Mouse (Mus musculus): Measurements from ENCODE around the gene Ube2b.
A peak's percentile ranks its signal among the peaks of the same experiment; 100 is the strongest.

The Ube2b gene

DNA sequence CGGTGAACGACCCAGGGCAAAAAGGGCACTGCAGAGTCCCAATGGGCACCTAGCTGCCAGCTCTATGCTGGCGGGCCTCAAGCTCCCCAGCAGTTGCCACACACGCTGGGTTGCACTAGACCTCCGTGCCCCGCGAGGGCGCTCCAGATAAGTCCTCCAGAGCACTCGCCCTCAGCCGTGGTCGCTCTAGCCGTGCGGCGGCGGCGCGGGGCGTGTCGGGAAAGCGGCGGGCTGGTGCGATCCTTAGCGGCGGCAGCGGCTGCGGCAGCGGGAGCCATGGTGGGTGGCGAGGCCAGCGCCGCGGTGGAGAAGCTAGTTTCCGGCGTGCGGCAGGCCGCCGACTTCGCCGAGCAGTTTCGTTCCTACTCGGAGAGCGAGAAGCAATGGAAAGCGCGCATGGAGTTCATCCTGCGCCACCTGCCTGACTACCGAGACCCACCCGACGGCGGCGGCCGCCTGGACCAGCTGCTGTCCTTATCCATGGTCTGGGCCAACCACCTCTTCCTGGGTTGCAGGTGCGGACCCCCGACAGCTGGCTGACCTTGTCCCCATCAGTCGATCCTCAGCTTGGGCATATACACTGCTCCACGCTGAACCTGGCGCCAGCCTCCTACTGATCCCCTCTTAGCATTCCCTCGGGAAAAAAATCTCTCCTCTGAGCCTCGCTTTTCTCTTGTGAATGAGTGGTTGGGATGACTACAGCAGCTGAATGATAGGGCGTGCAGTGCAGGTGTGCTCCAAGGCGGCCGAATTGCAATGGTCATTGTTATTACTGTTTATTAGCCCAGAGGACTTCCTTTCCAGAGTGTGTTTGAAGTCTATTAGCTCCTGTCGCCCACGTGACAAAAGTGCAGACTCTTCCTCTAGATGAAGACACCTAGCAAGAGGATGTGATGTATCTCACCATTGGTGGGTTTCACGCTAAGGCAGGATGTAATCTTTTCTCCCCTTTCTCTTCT is 32.8 kb downstream of the Ube2b start, which contains the start of gene Cdkn2aipnl:
TSS of gene Cdkn2aipnl (plus strand) at position 219 of the 959 bp plus-strand sequence.
- peak; percentile 85 to 95 for DNase-seq (ENCODE audit: low read depth in 1 of 2, low spot score in 2 of 2)

DNA sequence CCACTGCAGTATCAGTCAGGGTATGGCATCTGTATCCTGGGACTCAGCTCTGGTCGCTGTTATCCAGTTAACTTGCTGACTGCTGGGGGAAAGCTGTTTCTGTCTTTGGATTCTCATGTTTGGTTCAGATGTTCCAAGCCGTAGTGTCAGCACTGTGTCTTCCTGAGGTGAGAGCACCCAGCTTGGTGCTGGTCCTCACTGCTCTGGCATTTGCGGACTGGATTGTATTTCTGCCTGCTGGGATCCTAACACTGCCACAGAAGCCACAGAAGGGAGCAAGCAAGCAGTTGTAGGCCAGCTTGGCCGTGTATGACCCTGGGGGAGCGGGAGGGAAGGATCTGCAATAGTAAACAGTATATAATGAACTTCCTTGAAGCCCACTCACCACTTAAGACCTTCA is 33.9 kb downstream of the Ube2b start:
- no peak for DNase-seq (ENCODE audit: low read depth in 1 of 2, low spot score in 2 of 2)

DNA sequence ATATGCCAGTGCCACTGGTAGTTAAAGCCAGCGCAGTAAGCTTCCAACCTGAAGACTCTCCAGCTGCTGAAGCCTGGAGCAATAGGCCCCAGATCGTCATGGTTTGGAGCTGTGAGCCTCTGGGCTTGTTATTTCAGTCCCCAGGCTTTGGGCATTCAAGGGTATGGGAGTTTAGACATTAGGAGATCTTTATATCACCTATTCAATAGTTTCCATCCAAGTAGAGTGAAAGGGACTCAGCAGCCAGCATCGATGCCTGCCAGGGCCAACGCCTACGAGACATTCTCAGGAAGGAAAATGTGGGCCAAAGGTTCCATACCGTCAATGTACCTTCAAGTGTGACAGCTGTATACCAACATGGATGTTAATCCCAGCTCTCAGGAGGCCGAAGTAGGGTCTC is 38.3 kb downstream of the Ube2b start:
- no peak for DNase-seq (ENCODE audit: low read depth in 1 of 2, low spot score in 2 of 2)

DNA sequence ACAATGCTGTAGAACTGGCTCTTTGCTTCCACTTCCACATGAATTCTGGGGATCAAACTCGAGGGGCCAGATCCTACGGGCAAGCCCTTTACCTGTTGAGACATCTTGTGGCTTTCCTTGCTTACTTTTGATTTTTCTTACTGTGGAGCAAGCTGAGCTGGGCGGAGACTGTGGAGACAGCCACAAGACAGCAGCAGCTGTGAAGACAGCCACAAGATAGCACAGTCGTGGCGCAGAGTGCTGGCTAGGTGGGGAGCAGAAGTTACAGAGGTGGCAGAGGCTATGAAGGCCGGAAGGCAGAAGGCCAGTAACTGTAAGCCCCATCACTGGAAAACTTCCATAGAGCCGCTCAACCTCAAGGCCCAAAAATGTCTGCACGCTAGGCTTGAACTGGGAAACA is 38.8 kb downstream of the Ube2b start:
- DNase-seq (ENCODE audit: low read depth in 1 of 2, low spot score in 2 of 2), result no peak

DNA sequence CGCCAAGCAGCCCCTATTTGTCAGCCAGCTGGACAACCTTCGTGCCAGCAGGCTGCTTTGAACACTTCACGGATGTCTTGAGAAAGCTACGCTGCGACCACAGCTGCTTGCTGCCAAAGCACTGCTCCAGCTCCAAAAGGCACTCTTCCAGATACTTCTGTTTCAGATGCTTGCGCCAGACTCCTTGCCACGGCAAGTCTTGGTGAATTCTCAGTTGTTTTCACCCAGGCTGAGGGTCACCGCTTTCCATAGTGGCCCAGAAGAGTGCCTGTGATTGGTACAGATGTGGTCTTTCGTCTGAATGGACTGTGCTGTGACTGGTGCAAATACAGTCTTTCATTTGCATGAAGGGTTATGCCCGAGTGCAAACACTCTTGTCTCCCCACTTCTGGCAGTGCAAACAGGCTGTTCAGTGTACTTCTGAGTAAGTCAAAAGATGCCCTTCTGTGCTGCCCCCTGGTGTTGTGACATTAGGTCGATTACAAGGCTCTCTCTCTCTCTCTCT is 39.5 kb downstream of the Ube2b start:
- no peak for DNase-seq (ENCODE audit: low read depth in 1 of 2, low spot score in 2 of 2)

DNA sequence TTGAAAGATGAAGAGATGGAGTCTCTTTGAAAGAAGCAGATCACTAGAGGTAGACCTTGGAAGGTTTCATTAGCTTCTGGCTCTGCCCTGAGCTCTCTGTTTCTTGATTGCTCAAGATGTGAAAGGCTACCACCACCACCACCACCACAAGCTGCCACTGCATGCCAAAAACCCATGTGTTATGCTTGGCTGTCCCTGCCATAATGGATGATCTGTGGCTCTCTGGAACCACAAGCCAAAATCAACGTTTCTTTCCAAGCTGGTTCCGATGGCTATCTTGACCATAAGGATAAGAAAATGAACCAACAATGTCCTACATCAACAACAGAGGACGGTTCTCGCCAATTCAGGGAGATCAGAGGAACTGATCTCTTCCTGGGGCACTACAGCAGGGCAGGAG is 40.5 kb downstream of the Ube2b start:
- no peak for DNase-seq (ENCODE audit: low read depth in 1 of 2, low spot score in 2 of 2)

DNA sequence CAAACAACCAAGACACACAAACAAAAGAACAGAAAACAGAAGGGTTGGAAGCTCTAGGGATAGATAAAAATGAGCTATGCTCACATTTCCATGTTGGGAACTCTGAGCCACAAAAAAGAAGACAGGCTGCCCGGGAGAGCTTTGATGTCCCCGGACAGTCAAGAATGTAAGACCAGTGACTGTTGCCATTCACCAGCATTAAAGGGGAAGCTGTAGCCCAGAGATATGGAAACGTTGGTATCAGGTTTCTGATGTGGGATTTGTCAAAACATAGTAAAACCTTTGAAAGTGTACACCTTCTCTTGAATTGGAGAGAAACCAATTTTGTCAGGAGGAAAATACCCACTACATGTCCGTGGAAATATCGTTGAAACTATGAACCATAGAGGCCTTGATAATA is 41.1 kb downstream of the Ube2b start:
- DNase-seq (ENCODE audit: low read depth in 1 of 2, low spot score in 2 of 2), result no peak

DNA sequence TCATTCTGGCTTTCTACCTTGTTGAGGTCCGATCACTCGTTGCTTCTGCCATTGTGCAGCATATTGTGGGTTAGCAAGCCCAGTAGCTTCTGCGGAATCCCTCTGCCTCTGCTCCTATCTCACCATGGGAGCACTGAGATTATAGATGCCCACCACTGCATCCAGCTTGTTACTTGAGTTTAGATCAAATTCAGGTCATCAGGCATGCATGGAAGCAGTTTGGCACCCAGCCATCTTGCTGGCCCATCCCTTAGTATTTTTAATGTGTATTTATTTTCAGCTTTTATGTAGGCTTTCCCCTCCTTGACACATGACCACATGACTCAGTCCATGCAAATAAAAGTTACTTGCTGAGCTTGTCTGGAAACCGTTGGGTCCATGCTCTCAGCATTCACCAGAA is 42.8 kb downstream of the Ube2b start:
- no peak for DNase-seq (ENCODE audit: low read depth in 1 of 2, low spot score in 2 of 2)

DNA sequence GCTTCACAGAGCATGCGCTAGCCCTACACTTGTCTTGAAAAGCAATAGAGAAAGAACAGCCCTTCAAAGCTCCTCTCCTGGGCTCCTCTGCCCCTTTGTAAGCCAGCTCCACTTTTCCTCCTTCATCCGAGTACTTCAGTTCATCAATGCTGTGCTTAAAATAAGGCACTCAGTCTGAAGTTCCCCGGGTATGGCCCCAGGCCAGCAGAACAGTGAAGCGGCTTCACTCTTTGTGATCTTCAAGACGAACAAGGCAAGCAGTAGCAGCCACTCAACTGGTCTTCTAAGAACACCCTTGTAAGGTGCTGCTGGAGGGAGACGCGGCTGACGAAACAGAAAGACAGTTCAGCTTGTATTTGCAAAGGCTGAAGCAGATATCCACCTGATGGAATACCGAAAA is 44.5 kb downstream of the Ube2b start:
- DNase-seq (ENCODE audit: low read depth in 1 of 2, low spot score in 2 of 2), result no peak

DNA sequence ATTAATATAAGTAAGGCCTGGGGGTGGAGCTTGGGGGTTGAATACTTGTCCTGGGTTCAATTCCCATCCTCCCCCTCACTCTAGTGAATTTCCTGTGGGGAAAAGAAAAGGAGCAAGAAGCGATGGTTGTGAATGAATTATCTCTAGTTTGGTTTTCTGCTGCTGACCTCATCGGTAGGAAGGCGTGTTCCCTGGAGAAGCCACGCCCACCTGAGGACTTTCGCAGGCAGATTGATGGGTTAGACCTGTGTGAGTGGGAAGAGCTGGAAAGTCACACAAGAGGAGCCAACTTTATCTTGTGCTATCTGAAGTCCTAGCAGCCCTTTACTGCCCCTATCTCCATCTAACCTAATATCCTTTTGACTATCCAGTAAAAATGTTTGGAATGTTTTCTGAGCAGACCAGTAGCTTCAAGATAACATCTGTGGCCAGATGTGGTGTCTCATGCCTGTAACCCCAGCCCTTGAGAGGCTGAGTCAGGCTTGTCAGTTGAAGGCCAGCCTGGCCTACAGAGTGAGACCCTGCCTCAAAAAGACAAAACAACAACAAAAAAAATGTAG is 48.6 kb downstream of the Ube2b start:
- no peak for DNase-seq (ENCODE audit: low read depth in 1 of 2, low spot score in 2 of 2)

DNA sequence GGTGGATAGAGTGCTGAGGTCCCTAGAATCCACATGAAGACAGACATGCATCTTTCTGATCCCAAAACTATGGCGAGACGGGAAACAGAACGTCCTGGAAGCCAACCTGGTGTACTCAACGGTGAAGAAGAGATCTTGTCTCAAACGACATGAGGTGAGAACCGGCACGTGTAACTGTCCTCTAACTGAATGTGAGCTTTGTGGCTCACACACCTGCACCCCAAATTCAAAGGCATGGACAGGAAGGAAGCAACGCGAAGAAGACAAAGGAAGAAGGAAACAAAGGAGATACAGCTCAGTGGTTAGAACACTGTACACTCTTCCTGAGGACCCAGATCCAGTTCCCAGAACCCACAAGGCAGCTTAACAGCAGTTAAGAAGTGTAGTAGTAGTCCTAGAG is 50.6 kb downstream of the Ube2b start:
- DNase-seq (ENCODE audit: low read depth in 1 of 2, low spot score in 2 of 2), result no peak

DNA sequence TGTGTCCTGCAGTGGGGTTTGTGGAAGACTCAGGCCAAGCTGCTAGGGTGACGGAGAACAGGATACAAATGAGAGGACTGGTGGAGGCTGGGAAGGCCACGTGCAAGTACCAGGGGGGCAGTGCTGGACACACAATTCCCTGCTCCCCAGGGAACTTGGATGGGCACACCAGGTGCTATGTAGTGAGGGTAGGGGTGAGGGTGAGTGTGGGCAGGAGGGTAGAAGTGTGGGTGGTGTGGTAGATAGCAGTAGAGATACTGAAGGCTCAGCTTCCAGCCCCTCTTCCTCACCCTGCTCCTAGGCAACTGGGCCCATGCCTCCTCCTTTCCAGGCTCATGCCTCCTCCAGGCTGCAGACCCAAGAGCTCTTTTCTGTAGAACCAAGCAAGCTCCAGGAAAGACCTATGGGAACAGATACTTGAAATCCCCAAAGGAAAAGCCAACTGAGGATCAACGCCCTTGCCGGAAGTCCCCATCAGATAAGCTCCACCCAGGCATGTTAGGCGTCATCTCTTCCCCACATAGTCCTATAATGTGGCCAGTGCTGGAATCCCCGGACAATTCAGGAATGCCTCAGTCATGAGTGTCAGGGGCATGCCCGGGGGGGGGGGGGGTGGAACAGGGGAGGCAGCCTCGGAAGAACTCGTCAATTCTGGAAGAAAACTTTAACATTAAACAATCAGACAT is 51.3 kb downstream of the Ube2b start:
- DNase-seq (ENCODE audit: low read depth in 1 of 2, low spot score in 2 of 2), result no peak

DNA sequence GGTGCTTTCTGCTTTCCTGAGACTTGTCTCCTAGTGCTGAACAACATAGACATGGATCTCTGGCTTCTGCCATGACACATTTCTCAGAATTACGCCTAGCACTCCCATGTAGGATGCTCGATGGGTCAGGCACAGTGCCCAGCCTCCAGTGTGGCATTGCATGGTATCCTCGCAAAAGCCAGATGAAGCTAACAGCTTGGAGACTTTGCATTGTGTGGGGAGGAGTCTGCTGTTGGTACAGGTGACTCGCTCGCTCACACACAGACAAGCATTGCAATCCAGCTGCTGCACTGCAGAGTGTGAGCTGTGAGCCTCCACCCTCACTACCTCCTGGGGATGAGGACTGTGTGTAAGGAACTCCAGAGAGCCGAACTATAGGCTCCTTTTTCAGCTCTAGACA is 54.4 kb downstream of the Ube2b start:
- no peak for DNase-seq (ENCODE audit: low read depth in 1 of 2, low spot score in 2 of 2)

DNA sequence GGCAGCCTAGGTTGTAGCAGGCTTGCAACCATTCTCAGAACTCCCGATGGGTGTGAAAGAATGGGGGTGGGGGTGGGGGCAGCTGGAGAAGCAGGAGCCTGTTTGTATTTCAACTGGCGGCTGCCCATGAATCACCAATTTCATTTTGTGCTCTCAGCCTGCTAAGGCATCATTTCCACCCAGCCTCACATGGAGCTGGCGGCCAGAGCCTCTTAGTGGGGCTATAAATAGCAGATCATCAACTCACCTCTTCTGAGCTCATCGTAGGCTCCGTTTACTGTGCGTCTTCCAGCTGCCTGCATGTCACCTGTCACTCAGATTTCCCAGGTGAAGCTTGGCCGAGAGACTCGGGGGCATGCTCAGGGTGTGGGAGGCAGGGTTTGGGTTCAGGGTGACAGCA is 55.0 kb downstream of the Ube2b start:
- DNase-seq (ENCODE audit: low read depth in 1 of 2, low spot score in 2 of 2), result no peak

DNA sequence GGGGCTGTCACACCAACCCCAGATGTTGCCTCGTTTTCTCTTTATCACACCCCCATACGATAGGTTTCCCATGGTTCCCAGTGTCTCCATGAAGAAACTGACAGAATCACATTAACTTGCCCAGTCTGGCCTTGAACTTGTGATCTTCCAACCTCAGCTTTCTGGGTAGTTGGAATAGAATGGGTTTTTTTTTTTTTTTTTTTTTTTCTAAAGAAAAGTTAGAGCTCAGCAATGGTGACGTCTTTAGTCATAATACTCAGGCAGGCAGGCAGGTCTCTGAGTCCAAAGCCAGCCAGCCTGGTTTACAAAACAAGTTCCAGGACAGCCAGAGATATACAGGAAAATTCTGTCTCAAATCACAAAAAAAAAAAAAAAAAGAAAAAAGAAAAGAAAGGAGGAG is 56.3 kb downstream of the Ube2b start:
- DNase-seq (ENCODE audit: low read depth in 1 of 2, low spot score in 2 of 2), result no peak

DNA sequence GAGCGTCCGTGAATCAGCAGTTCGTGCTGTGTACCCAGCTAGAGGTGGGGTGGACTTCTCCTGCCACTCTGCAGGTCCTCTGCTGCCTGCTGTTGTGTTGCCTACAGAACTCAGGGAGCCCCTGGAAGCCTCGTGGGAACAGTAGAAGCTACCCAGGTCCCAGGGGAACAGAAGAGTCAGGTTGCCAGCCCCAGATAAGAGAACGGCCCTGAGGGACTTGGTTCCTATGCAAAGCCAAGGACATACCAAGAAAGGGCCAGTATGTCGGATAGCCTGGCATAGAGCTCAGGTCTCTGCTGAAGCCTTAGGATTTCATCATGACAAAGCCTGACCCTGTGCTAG is 57.1 kb downstream of the Ube2b start:
- DNase-seq (ENCODE audit: low read depth in 1 of 2, low spot score in 2 of 2), result no peak

DNA sequence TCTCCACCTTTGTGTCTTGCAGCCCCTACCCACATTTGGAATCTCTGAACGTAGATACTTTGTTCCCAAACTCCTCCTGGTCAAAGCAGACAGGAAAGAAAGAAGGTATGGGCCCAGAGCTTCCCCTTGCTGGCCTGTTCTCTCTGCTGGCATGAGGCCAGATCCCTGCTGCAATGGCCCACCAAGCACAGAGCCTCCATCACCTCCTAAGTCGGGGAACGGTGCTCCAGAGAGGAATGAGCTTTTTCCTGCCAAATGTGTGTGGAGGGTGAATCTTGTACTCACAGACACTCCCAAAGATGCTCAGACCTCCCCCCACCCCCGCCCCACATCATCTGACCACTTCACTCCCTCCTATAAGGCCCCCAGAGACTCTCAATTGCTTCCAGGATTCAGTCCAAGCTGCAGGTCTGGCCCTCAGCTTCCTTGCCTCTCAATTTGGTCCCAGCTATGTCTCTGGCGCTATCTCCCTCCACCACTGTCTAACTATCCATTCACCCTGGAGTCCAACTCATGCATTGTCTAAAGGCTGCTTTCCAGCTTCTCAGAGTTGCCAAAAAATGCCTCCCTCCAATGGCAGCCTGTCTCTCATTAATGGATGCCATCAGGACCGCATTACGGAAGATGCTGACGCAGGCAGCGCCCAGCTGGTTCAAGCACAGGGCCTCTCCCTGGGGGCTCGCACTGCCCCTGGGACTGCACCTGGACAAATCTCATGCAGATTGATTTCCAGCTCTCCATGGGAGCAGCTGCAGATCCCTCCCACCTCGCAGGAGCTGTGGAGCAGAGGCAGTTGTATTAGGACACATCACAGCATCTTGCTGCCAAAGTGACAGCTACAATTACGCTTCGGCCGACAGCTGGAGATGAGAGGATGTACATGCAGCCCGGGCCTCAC is 57.7 kb downstream of the Ube2b start:
- DNase-seq (ENCODE audit: low read depth in 1 of 2, low spot score in 2 of 2), result no peak

DNA sequence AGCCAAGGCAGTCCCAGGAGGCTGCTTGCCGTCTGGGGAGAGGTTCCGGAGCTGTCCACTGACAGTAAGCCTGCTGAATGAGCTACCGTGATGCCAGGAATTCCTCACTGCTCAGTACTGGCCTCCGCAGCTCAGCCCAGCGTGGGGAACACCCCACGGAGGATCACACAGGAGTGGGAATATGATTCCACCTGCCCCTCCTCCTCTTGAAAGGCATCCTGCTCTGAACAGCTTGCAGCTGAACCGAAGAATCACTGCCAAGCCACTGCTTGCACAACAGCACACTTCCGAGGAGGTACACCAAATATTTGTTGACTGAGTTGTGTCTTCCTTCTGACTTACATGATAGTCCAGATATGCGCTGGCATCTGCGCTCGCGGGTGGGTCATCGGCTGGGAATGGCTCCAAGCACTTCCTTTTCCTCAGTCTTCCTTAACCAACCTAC is 60.0 kb downstream of the Ube2b start:
- no peak for DNase-seq (ENCODE audit: low read depth in 1 of 2, low spot score in 2 of 2)

DNA sequence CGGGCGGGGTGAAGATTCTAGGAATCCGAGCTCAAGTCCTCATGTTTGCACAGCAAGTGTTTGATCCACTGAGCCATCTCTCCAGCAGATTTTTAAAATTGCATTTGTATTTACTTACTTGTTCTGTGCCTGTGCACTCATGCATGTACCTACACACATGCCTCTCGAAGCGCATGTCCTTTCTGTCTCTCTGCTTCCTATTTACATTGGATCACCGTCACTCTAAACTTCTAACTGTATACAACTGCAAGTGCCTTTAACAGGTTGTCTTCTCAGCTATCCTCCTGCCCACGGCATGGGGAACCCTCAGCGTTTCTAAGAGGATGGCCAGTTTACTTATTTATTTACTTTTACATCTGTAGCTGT is 61.0 kb downstream of the Ube2b start:
- DNase-seq (ENCODE audit: low read depth in 1 of 2, low spot score in 2 of 2), result no peak

DNA sequence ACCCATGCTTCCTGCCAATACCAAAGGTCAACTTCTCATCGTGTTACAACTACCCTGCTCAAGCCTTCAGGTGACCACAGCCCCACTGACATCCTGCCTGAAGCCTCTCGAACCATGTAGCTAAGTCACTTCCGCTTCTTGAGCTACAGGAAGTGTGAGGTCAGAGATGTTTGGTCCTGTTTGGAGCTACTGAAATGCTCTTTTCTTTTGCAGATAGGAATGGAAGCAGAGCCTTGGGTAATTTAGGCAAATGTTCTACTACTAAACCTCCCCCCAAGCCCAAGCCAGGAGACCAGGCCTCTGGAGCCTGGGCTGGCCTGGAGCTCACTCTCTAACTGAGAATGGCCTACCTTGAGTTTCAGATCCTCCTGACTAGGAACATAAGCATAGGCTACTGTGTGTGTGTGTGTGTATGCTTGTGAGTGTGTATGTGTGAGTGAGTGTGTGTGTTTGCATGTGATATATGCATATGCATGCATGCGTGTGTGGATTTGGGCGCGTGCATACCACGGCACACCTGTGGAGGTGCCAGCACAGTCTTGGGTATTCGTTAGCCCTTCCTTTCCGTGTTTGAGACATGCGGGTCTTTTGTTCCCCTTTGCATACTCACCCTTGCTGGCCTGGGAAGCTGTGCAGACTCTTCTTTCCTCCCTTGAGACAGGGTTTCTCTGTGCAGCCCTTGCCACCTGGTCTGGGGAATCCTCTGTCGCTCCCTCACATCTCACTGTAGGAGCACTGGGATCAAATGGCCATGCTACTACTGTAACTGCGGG is 61.6 kb downstream of the Ube2b start:
- peak in 1 of 2 experiments; percentile 36 for DNase-seq (ENCODE audit: low read depth in 1 of 2, low spot score in 2 of 2)

Data from monocyte, adult 2 months (primary cell).